Mouse (Mus musculus) embryonic fibroblast, embryonic 13.5 days (primary cell): ENCODE measurements around the gene Dlgap4. TPM values are rescaled to one million over a fixed set of nuclear protein-coding genes. Genes with fewer than 3 reads are reported as not detected.

Source experiments
- H3K27ac ChIP-seq: 2 replicates; pipeline ENCODE4 v1.5.1; 2012; ENCODE audit warnings: low read length, control low read depth, inconsistent platforms; ENCODE audit not compliant: insufficient read depth
- H3K4me1 ChIP-seq: 2 replicates; pipeline ENCODE4 v1.6.1; 2011; ENCODE audit warnings: low read length; ENCODE audit not compliant: control insufficient read depth, insufficient read depth
- H3K4me3 ChIP-seq: 2 replicates; pipeline ENCODE4 v1.5.1; 2011; ENCODE audit warnings: mild to moderate bottlenecking, control low read depth, low read length; ENCODE audit not compliant: insufficient read depth
- CTCF ChIP-seq: IDR thresholded peaks from 2 replicates; pipeline ENCODE4 v1.5.1; 2011; ENCODE audit warnings: mild to moderate bottlenecking, control low read depth, low read length, moderate library complexity, borderline replicate concordance; ENCODE audit not compliant: insufficient read depth
- POLR2A ChIP-seq: IDR thresholded peaks from 2 replicates; pipeline ENCODE4 v1.6.1; 2011; ENCODE audit warnings: low read depth, mild to moderate bottlenecking, control low read depth, low read length, moderate library complexity
- polyA plus RNA-seq: library from polyadenylated mRNA; stranded (reverse); fragments of >200 nt; gene quantifications from 2 replicates; pipeline ENCODE4 v1.2.4, GENCODE M21; 2011; ENCODE audit warnings: low read depth; ENCODE audit not compliant: missing spikeins, insufficient read length

Gene Dlgap4
- polyA plus RNA-seq, 1 experiment: 58.4 TPM

GRCm38 (mm10) chr2:156614661-156615654, 1.5 kb downstream of the Dlgap4 start:
- no peak overlapping the region for H3K4me3 ChIP-seq

GRCm38 (mm10) chr2:156616513-156616912, 3.0 kb downstream of the Dlgap4 start:
- no peak overlapping the region for H3K27ac ChIP-seq
- TF ChIP-seq CTCF (no peak), POLR2A (no peak)
- H3K4me3 ChIP-seq: no peak overlapping the region
- H3K4me1 ChIP-seq: no peaks in the 10 kb centered on the region

More at GRCm38 (mm10) chr2:156614661-156615654, 1.5 kb downstream of the Dlgap4 start:
- Histone ChIP-seq H3K4me1 (no peaks in the 10 kb centered on the region), H3K27ac (no peak overlapping the region)
- TF ChIP-seq POLR2A (no peak), CTCF (no peak)

- Histone ChIP-seq H3K4me3 (no peak overlapping the region), H3K27ac (no peak overlapping the region), H3K4me1 (no peaks in the 10 kb centered on the region)
- no peak for TF ChIP-seq CTCF
- no peak for TF ChIP-seq POLR2A
These were observed 4.0 kb downstream of the Dlgap4 start for GRCm38 (mm10) chr2:156617536-156617935.

GRCm38 (mm10) chr2:156620874-156621273, 7.4 kb downstream of the Dlgap4 start:
- Histone ChIP-seq H3K4me1 (no peaks in the 10 kb centered on the region), H3K27ac (no peak overlapping the region), H3K4me3 (no peak overlapping the region)
- TF ChIP-seq POLR2A: no peak
- TF ChIP-seq CTCF: no peak

GRCm38 (mm10) chr2:156621449-156621848, 7.9 kb downstream of the Dlgap4 start:
- Histone ChIP-seq H3K4me3 (no peak overlapping the region), H3K4me1 (no peaks in the 10 kb centered on the region), H3K27ac (no peak overlapping the region)
- TF ChIP-seq POLR2A (no peak), CTCF (no peak)

- TF ChIP-seq POLR2A (no peak), CTCF (no peak)
- H3K27ac ChIP-seq: no peak overlapping the region
- H3K4me1 ChIP-seq: no peaks in the 10 kb centered on the region; the same call in 1 of the 2 replicates
- H3K4me3 ChIP-seq: no peak overlapping the region
These were observed 8.7 kb downstream of the Dlgap4 start for GRCm38 (mm10) chr2:156622192-156622591.

- TF ChIP-seq POLR2A (no peak), CTCF (no peak)
These were observed 9.7 kb downstream of the Dlgap4 start for GRCm38 (mm10) chr2:156623246-156623645.

GRCm38 (mm10) chr2:156625307-156625706, 11.8 kb downstream of the Dlgap4 start:
- Histone ChIP-seq H3K4me1 (no peaks in the 10 kb centered on the region; the same call in 1 of the 2 replicates), H3K27ac (no peak overlapping the region), H3K4me3 (no peak overlapping the region)
- TF ChIP-seq POLR2A (no peak), CTCF (no peak)

More at GRCm38 (mm10) chr2:156623246-156623645, 9.7 kb downstream of the Dlgap4 start:
- H3K4me3 ChIP-seq: no peak overlapping the region
- no peak overlapping the region for H3K27ac ChIP-seq
- H3K4me1 ChIP-seq: no peaks in the 10 kb centered on the region; the same call in 1 of the 2 replicates

GRCm38 (mm10) chr2:156626119-156626518, 12.6 kb downstream of the Dlgap4 start:
- H3K4me3 ChIP-seq: no peak overlapping the region
- H3K4me1 ChIP-seq: no peaks in the 10 kb centered on the region; the same call in 1 of the 2 replicates
- TF ChIP-seq POLR2A: no peak
- TF ChIP-seq CTCF: no peak
- H3K27ac ChIP-seq: no peak overlapping the region

- Histone ChIP-seq H3K4me3 (no peak overlapping the region), H3K27ac (no peak overlapping the region), H3K4me1 (no peaks in the 10 kb centered on the region; the same call in 1 of the 2 replicates)
- TF ChIP-seq CTCF: no peak
- TF ChIP-seq POLR2A: no peak
These were observed 13.0 kb downstream of the Dlgap4 start for GRCm38 (mm10) chr2:156626544-156626943.
